Comparison of ENCODE assay signal across 9 mouse cellular contexts in genomic region chr8:75219877-75220738, GRCm38 (mm10). TPM values are rescaled to one million over a fixed set of nuclear protein-coding genes. Genes with fewer than 3 reads are reported as not detected.
DNase-seq lines count a peak whose midpoint lies in the region; ATAC-seq and TF ChIP-seq lines count a peak whose summit lies in the region.
"Had no signal": no experiment of that assay in that cellular context is flagged by ENCODE, and none has a peak within 500 bp of the region (broad histone marks: within the 10 kb centered on the region; RNA-seq: fewer than 3 reads in every experiment).

No protein-coding gene starts in this region.

- intact Hi-C loops in heart, postnatal 36 days (cut with DNase I) = loop anchor here (2.0 to 10.0 kb wide), 2 partner anchors 149 to 225 kb away; partner anchors contain the start of gene Hmgxb4

- no peak overlapping the region for H3K9ac ChIP-seq in heart, postnatal 0 days (replicated peaks; ENCODE audit: low read depth, low read length)
- no peak overlapping the region for H3K9ac ChIP-seq in liver, postnatal 0 days (replicated peaks)
- H3K9ac ChIP-seq: midbrain, embryonic 12.5 days had no signal

- TF ChIP-seq CTCF in heart, postnatal 0 days (IDR thresholded peaks at IDR 0.05; ENCODE audit: low read depth) = peak; percentile 47
- TF ChIP-seq CTCF in liver, postnatal 0 days (IDR thresholded peaks at IDR 0.05; ENCODE audit: low read depth) = peak; percentile 65

- no peak overlapping the region for H3K4me3 ChIP-seq in heart, postnatal 0 days (ENCODE audit: low read depth, low read length)
- H3K4me3 ChIP-seq in liver, postnatal 0 days (ENCODE audit: low read depth, low read length) = no peak overlapping the region
- H3K4me3 ChIP-seq: midbrain, embryonic 12.5 days had no signal

- ATAC-seq in heart, postnatal 0 days (ENCODE audit: insufficient read depth, low read depth) = no peak
- 0 out of 2 replicates have a peak, but pooled peaks have one; percentile 11 for ATAC-seq in liver, postnatal 0 days

- WGBS in heart, postnatal 0 days = 50% methylated on average over 5 of the region's 5 CpGs
- WGBS in liver, postnatal 0 days (ENCODE audit: insufficient replicate concordance) = 51% methylated on average over 5 of the region's 5 CpGs

- no peak for DNase-seq in heart, postnatal 0 days (ENCODE audit: low spot score)
- no peak for DNase-seq in heart, postnatal 36 days
- peak; percentile 78 to 80 for DNase-seq in right cerebral cortex, postnatal 10 days (ENCODE audit: low spot score in 2 of 2)
- DNase-seq in right cerebral cortex, postnatal 14 days = no peak
- DNase-seq in cerebellum, adult 8-10 months = peak; percentile 27
- no peak for DNase-seq in liver, postnatal 0 days
- no peak for DNase-seq in frontal cortex, postnatal 36 days (ENCODE audit: low spot score in 2 of 2)
- DNase-seq in urinary bladder, postnatal 4 days (ENCODE audit: low spot score in 2 of 2) = no peak

- H3K36me3 ChIP-seq in heart, postnatal 0 days (replicated peaks; ENCODE audit: control insufficient read depth, insufficient read depth, low read length) = no peaks in the 10 kb centered on the region
- no peaks in the 10 kb centered on the region for H3K36me3 ChIP-seq in liver, postnatal 0 days (replicated peaks; ENCODE audit: insufficient read depth, low read length)
- H3K36me3 ChIP-seq: midbrain, embryonic 12.5 days had no signal

- H3K9me3 ChIP-seq in heart, postnatal 0 days (replicated peaks; ENCODE audit: control insufficient read depth, low read length) = no peaks in the 10 kb centered on the region
- H3K9me3 ChIP-seq in liver, postnatal 0 days (ENCODE audit: low read length) = no peaks in the 10 kb centered on the region
- H3K9me3 ChIP-seq: midbrain, embryonic 12.5 days had no signal

- H3K4me2 ChIP-seq in heart, postnatal 0 days (ENCODE audit: low read depth, low read length) = no peak overlapping the region
- H3K4me2 ChIP-seq in liver, postnatal 0 days (ENCODE audit: low read depth, low read length) = no peak overlapping the region
- H3K4me2 ChIP-seq: midbrain, embryonic 12.5 days had no signal

- peaks cover 14% of the 10 kb centered on the region for H3K27me3 ChIP-seq in heart, postnatal 0 days (ENCODE audit: control insufficient read depth, insufficient read depth, low read length)
- H3K27me3 ChIP-seq in liver, postnatal 0 days (ENCODE audit: insufficient read depth, low read length) = peaks cover 12% of the 10 kb centered on the region

- H3K4me1 ChIP-seq in heart, postnatal 0 days (ENCODE audit: control insufficient read depth, insufficient read depth) = peaks cover 5% of the 10 kb centered on the region; the same call in 1 of the 2 replicates
- H3K4me1 ChIP-seq in liver, postnatal 0 days (ENCODE audit: insufficient read depth) = no peaks in the 10 kb centered on the region
- H3K4me1 ChIP-seq: midbrain, embryonic 12.5 days had no signal

- TF ChIP-seq EP300 in heart, postnatal 0 days (IDR thresholded peaks at IDR 0.05; ENCODE audit: low read depth) = no peak
- no peak for TF ChIP-seq EP300 in liver, postnatal 0 days (IDR thresholded peaks at IDR 0.05; ENCODE audit: low read depth)

- H3K27ac ChIP-seq in heart, postnatal 0 days (ENCODE audit: low read depth) = no peak overlapping the region
- no peak overlapping the region for H3K27ac ChIP-seq in liver, postnatal 0 days (ENCODE audit: low read depth)
- H3K27ac ChIP-seq: midbrain, embryonic 12.5 days had no signal

RNA-seq across cellular contexts. Expression of gene Rasd2, which starts 6.4 kb away (rescaled TPM):
- 2.0 and 4.0 TPM in 2 replicates for total RNA-seq in heart, postnatal 0 days (2014; rRNA removed; ENCODE audit: low replicate concordance)
- 0.63 and 0.68 TPM in 2 replicates for polyA plus RNA-seq in heart, postnatal 0 days (2015; fragmentation: Nextera tagmentation; extraction: Ambion mirVana)
- total RNA-seq in heart, postnatal 36 days (2021) = 1 to 10 TPM; 3.1 to 4.7 TPM
- polyA plus RNA-seq in liver, postnatal 0 days (2015; fragmentation: Nextera tagmentation; extraction: Ambion mirVana) = 0.09 TPM in 2 replicates

Comparison
In these comparisons a context has a peak if more than half of its experiments do, and no peak if none do; other contexts are left out.
1. DNase-seq: peak in right cerebral cortex, postnatal 10 days (2 of 2) and cerebellum, adult 8-10 months (single experiment); none in heart, postnatal 0 days (single experiment), heart, postnatal 36 days (0 of 2), right cerebral cortex, postnatal 14 days (single experiment), liver, postnatal 0 days (single experiment), frontal cortex, postnatal 36 days (0 of 2) and urinary bladder, postnatal 4 days (0 of 2).